Mouse (Mus musculus) thymus, postnatal 0 days (tissue): Measurements from ENCODE around the gene Hmga1. TPM values are rescaled to one million over a fixed set of nuclear protein-coding genes. Genes with fewer than 3 reads are reported as not detected.
A peak's percentile ranks its signal among the peaks of the same experiment; 100 is the strongest.

Experiments used
- DNase-seq: peaks from one replicate; pipeline ENCODE4 v3.0.0-alpha.2; 2015; ENCODE audit warnings: low spot score
- polyA plus RNA-seq: library from polyadenylated mRNA; unstranded; fragments of >200 nt; fragmentation: Nextera tagmentation; extraction: Ambion mirVana; gene quantifications from 2 replicates; pipeline ENCODE4 v1.2.1, GENCODE M21; 2015

The Hmga1 gene
- polyA plus RNA-seq, 1 experiment from 2014 or later = 356 TPM

DNA sequence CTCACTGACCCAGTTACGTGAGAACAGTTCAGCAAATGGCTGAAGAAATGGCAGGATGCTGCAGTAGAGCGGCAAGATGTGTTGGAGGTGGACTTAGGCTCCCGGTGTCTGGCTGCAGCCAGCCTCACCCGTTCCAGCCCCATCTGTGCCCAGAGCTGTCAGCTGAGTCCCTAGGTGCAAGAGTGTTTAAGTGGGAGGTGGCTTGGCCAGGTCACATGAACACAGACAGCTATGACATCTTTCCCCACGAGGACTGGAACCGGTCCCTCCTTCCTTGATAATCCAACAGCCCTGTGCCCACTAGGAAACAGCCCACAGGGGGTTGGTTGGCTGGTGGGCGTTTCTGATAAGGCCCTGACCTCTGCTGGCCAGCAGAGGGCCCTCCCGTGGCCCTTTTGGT lies 28.3 kb upstream of the Hmga1 start:
- DNase-seq = no peak

DNA sequence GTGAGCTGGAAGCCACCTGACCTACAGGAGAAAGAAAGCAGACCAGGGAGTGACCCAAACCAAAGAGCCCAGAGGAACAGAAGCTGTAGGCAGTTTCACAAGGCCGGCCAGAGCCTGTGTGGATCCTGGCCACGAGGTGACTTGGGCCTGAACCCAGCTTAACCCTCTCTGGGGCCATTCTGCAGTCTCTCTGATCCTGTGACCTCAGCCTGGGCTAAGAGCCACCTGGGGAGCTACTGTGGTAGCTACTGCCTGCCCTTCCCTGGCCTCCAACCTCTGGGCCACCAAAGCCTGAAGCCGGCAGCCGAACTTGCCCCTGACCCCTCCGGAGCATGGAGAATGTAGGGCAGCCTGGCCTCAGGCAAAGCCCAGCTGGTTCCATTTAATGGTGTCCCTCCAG lies 27.5 kb upstream of the Hmga1 start:
- no peak for DNase-seq

DNA sequence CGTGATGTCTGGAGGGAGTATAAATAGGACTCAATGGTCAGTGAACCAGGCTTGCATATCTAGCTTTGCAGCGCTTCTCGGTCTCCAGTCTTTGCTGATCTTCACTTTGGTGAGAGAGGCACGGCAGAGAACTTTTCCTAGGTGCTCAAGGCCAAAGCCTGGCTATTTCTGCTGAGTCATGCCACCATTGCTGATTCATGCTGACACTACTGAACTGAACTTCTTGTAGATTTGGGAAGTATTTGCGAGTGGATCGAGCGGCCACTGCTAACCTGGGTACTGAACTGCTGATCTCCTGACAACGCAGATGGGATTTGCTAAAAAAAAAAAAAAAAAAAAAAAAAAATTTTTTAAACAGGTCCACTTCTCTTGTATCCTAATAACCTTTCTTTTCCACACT lies 24.2 kb upstream of the Hmga1 start:
- DNase-seq = no peak

DNA sequence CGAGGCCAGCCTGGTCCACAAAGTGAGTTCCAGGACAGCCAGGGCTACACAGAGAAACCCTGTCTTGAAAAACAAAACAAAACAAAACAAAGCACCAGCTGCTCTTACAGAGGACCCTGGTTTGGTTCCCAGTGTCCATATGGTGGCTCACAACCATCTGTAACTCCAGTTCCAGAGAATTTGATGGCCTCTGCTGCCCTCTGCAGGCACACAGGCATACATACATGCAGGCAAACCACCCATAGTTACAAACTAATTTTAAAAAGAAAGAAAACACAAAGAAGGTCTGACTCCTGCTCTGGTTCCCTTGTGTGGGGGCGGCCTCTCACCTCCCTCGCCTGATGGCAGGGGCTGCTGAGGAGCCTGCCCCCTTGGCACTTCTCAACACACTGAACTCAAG lies 22.9 kb upstream of the Hmga1 start:
- DNase-seq = no peak

DNA sequence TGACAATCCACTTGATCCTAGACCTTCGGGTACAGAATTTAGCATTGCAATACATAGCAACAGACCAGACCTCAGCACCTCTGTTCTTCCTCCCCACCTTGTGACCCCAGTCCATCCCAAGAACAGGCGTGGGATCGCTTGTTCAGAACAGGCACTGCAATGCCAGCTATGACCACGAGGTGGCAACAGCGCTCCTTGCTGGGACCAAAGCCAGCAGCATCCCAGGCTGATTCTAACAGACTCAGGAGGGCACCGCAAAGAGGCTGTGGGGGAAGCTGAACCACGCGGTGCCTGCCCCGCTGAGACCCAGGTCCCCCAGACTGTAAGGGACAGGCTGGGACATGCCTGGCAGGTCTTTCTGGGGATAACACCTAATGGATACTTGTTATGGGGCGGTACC lies 21.6 kb upstream of the Hmga1 start:
- peak; percentile 89 for DNase-seq

DNA sequence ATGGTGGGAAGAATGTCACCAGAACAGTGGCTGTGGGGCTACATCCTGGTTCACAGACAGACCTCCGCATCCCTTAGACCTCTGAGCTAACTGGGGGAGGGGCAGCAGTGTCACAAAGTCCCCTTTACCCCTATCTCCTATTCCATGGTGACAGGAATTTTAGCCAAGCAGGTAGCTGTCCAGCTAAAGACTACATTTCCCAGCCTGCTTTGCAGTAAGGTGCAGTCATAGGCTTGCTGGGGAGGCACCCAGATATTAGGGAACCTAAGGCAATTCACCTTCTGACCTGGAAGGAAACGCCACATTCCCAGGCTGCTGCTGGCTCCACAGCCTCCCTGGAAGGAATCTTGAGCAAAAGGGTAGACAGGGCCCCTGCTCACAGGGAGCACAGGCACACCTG lies 15.0 kb upstream of the Hmga1 start:
- no peak for DNase-seq

DNA sequence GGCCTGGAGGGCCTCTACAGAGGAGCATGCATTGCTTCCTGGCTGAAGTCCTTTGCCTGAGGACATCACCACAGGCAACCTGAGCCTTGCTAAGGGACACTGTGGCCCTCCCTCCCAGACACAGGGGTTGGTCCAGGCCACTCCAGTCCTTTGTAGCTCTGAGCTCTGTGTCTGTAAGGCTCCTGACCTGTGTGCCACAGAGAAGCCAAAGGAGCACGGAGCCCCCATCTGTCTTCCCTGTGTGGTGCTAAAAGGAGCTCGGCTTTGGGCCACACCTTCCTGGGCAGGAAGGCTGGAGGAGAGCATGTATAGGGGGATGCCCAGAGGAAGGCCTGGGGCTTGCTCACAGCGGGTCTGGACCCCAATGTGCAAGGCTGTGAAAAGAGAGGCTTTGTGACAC lies 14.3 kb upstream of the Hmga1 start:
- no peak for DNase-seq

DNA sequence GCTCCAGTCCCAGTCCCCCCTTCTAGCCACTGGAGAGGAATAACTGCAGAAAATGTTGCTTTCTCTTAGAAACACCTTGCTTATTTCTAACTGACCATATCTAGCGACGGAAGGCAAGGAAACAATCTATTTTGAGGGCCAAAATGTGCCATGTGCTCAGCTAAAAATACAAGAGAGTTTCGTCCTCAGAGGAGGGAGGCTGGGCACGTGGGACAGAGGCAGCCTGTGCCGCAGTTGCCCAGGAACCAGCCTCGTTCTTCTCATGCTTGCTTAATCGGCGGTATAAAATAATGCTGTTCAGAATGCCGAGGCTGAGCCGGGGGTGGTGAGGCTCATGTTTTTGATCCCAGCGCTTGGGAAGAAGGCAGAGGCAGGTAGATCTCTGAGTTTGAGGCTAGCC lies 11.7 kb upstream of the Hmga1 start:
- DNase-seq = no peak

DNA sequence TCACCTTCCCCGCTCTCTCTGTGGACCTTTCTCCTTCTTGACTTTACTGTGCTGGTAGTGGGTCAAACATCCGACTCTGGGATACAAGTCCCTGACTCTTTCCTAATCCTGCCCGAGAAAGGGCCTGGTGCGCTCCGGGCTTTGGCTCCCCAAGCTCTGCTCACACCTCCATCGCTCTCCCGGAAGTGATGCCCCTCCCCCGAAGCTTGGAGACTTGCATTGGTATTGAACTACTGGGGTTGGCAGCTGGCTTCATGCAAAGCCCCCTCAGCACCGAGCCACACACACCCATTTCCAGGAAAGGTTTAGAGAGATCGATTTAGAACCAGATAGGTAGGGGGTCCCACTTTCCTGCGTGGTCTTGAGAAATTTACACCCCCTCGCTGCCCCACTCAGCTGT lies 10.3 kb upstream of the Hmga1 start:
- no peak for DNase-seq

DNA sequence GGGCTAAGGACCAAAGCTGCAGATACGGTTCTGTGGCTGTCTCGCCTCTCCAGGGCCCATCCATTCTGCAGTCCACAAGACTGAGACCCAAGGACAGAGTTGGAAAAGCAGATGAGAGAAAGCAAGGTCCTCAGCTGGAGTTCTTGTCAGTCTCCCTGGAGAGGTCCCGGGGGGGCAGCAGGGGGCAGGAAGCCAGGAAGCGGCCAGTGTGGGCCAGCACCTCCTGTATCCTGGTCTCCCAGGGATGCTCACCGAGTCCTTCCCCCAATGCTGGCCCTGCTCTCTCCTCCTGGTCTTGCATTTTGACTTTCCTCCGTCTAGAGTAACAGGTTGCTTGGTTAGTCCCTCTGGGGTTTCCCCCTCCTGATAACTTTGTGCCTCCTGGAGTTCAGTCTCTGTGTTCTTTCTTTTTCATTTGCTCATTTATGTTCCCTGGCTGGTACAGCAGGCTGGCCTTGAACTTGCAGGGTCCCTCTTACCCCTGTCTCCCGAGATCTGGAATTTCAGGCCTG lies 9.7 kb upstream of the Hmga1 start:
- no peak for DNase-seq

DNA sequence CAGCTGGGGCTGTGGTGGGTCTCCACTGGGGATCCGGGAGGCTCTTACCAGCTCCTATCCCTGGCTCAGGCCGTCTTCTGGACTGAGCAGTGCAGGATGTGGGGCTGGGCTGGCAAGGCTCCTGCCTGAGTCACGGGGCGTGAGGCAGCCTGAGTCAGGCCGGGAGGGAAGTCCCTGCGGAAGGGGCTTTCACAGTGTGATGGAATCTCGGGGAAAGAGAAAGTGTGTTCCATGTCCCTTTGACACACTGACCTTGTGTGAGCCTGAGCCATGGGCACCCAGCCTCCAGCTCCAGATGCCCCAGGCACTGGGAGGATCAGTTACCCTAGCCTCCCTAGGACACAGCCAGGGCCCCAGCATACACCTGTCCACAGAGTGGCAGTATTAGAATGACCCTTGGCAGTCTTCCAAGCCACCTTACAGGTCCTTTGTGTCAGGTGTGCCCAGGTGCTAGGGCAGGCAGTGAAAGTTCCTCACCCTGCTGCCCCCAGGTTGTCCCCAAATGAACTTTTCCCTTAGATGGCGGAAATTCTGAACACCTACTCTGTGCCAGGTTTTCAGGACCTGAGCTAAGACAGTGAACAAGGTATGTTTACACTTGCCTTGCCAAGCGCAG lies 8.9 kb upstream of the Hmga1 start:
- DNase-seq = no peak

DNA sequence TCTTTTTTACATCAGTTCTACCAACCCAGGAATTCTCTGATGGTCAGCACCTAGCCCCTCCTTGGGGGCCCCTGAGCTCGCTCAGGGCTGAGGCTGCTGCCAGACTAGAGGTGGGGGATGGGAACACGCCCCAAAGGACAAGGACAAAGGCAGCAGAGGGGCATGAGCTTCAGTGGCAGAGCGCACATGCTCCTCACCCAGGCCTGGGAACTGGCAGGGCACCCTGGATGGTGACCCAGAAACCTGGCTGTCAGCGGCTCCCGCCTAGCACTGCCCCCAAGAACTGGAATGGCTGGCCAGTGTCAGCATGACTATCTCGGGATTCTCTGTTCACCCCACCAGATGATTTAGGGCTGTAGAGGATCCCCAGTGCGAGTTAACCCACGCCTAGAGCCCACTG lies 7.1 kb upstream of the Hmga1 start:
- no peak for DNase-seq

DNA sequence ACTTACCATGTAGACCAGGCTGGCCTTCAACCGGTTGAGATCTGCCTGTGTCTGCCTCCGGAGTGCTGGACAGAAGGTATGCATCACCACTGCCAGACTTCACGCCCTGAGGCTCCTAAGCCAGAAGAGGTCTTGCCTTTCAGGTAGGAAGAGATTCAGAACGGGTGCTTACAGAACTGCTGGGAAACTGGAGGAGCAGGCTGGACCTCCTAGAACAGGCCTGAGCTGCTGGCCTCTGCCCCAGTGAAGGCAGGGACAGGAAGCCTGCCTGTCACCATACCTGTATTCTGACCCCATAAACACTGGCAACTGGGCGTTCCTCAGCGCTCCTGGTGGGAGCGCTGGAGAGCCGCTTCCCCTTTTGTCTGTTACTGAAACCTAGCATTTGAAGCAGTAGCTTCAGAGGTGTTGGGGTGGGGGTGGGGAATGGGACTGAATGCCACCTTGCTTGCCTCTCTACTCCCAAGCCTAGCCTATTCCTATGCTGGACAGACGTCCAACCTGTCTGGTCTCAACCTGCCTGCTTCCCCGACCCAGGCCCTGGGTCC lies 4.8 kb upstream of the Hmga1 start:
- DNase-seq = no peak

DNA sequence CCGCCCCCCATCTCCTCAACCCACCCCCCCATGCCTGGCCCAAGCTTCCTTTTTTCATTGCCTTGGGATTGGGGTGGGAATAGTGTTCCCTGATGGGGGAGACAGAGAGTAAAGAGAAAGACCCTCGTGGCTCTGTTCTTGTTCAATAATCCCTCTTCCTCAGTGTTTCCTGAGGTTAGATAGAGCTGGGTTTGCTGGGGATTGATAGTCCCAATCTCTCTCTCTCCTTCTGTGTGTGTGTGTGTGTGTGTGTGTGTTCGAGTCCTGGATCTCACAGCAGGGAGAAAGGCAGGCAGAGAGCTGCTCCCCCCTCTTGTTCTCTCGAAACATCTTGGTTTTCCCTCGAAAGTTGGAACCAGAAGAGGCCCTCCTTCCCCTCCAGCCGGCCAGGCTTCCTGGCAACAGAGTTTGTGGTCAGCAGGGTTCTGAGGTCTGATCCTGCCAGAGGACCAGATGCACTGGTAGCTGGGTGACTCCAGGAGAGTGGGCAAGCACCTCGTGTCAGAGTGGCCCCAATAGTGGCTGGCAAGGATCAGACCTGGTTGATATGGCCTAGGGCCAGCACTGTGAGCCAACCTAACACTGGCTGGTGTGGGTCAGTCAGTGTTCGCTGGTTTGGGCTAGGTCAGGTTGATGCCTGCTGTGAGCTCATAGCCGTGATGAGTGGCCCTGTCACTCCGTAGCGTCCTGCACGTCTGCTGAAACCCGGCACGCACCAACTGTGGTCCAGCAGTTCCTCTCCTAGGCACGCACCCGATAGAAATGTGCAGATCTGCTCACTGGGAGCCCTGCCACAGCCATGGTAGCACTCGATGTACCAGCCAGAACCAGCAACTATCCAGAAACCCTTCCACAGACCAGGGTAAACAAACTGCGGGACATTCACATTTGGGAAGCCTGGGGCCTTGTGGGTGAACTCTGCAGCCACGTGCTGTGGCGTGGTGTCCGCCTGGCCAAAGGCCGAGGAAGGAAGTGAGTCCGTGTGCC lies 3.8 kb upstream of the Hmga1 start:
- no peak for DNase-seq

DNA sequence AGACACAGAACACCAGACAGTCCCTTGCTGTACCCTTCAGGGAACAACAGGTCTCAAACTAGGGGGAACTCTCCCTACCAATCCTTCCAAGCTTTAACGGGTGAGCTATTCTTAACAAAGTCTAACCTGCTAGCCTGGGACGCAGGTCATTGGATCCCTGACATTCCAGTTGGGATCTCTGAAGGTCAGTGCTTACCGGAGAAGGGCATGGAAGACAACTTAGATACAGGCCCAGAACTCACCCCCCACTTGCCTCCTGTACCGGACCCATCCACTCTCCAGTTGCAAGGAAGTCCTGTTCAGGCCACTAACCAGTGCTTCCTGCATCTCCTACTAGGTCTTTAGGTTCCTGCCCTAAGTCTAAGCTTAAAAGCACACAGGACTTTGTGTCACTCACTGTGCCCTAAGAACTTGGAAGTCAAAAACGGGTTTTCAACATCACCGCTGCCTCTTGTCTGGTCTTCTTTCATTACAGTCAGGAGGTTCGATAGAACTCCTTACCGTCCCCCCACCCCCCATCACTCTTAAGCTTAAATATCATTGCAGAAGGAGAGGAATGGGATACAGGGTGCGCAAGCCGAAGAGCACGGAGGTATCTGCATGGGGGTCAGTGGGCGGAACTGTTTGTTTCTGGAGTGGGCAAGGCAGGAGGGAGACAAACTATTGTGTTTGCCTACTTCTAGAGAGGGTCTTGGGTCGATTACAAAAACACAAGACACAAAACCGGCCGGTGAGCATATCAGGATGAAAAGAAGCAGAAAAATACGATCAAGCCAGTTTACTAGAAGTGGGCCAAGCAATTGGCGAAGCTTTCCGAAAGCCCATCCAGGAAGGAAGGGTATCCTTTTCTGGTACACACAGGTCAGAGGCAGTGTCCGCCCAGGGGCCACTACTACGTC lies 2.0 kb upstream of the Hmga1 start:
- no peak for DNase-seq

DNA sequence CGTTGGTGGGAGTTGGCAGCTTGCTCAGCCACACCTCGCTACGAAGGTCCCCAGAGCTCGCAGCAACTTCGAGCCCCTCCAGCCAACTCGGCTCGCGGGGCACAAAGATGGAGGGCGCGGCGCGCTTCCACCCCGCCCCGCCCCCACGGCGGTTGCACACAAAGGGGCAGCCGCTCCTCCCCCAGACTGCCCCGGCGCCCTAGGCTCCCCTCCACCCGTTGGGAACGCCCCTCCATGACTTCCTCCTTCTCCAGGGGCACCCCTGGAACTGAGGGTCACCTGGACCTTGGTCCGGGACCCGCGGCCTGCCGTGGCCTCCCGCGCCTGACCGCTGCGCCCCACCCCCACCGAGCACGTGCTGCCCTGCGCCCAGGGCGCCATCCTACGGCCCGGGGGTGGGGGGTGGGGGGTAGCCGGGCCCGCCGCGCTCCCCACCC lies 1.2 kb upstream of the Hmga1 start:
- DNase-seq = peak; percentile 80

DNA sequence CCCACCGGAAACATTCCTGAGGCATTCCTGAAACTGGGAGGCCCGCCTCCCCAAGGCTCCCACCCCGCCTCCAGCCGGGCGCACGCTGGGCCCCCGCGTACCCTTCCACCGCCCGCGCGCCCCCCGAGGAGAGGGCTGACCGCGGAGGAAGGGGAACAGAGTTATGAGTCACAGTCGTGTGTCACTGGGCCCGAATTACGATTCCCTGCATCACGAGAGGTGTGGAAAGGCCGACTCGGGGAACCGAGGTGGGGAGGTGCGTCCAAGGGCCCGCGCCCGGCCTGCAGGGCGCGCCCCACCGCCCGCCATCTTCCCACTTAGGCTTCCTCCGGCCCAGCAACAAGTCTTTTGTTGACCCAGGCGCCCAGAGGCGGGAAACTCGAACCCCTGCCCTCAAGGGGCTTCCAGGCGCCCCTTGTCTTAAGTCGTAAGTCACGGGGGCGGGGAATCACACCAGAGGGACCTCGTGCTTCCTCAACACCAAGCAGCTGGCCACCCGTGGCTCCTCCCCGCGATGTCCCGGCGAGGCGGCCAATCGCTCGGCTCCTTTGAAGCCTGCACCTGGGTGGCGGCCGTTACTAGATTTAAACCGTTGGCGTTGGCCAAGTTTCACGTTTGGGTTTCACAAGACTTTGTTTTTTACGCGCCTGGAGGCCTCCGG lies 655 bp upstream of the Hmga1 start:
- peak; percentile 87 for DNase-seq

DNA sequence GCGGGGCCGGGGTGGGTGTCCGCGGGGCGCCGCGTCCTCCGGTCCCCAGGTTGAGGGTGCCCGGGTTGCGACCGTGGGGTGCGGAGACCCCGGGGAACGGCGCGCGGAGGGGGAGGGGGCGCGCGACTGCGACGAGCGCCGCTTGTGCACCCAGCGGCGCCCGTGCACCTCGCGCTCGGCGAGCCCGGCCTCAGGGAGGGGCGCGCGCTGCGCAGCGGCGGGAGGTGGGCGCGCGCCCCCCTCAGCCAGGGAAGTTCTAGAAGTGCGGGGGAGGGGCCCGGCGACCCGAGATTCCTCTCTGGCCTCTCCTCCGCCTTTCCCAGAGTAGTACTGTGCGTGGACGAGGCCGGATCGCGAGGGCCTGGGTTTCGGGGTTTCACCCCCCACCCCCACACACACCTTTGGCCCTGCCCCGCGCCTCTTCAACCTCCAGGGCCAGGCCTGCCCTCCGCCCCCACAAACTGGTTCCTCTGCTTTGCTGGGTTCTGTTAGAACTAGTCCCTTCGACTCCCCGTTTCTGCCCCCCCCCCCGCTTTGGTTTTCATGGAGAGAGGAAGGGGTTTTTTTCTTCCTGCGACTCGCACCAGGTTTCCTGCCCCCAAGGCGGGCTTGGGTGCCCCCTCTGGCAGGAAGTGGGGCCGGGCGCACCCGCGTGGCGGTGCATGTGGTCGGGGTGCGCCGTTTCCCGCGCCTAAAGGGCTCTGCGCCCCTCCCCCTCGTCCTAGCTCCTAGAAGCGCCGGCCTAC lies 1.1 kb downstream of the Hmga1 start:
- peak; percentile 90 for DNase-seq

DNA sequence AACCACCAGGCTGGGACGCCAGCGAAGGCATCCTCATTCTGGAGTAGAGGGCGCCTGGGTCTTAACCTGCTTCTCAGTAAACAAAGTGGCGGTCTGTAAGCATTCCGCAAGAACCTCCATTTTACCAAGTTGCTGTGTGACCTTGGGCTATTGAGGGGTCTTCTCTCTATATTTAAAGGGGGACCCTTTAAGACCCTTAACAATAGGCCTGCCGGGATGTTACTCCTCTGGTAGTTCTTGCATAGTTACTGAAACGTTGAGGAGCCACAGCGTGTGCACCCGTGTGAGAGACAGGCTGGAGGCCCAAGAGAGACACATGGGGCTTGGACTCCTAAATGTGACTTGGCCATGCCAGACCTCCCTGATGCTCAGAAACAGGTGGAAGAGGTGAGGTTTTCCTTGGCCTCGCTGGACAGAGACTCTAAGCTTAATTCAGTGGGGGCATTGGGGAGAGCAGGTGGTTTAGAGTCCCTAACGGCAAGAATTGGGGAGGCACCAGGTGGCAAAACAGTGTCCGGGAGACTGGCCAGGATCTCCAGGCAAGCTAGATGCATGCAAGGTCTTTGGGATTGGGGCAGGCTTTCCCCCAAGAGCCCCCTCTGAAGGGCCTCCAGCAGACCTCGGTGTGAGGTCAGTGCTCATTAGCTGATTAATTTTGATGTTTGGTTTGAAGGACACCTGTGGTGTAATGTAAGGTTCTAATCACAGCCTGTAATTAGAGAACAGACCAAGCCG lies 1.8 kb downstream of the Hmga1 start:
- no peak for DNase-seq
